10 mouse cellular contexts compared by ENCODE assay signal in genomic region chr3:85928140-85928611, GRCm38 (mm10). TPM values are rescaled to one million over a fixed set of nuclear protein-coding genes. Genes with fewer than 3 reads are reported as not detected.
A peak's percentile ranks its signal among the peaks of the same experiment; 100 is the strongest.
DNase-seq lines count a peak whose midpoint lies in the region; ATAC-seq lines count a peak whose summit lies in the region.
"Had no signal": no experiment of that assay in that cellular context is flagged by ENCODE, and none has a peak within 500 bp of the region (broad histone marks: within the 10 kb centered on the region; RNA-seq: fewer than 3 reads in every experiment).

No protein-coding gene starts in this region.

- H3K4me1 ChIP-seq in heart, embryonic 16.5 days (ENCODE audit: control insufficient read depth, insufficient read depth, low read length), result no peaks in the 10 kb centered on the region

- no peak for DNase-seq in heart, adult 9 months (ENCODE audit: low spot score in 2 of 2)
- peak; percentile 44 for DNase-seq in NIH3T3 (ENCODE audit: low read depth)
- DNase-seq in frontal cortex, postnatal 36 days (ENCODE audit: low spot score in 2 of 2), result peak; percentile 13 to 26
- DNase-seq in layer of hippocampus, postnatal 36 days, result peak; percentile 22 to 32
- DNase-seq in adrenal gland, postnatal 10 days, result no peak
- no peak for DNase-seq in ovary, adult 18-20 months (ENCODE audit: low spot score)
- DNase-seq: lung, adult 2 months had no signal

- H3K36me3 ChIP-seq in heart, embryonic 16.5 days (ENCODE audit: control insufficient read depth, insufficient read depth), result no peaks in the 10 kb centered on the region

- H3K27me3 ChIP-seq in heart, embryonic 16.5 days (ENCODE audit: control insufficient read depth, insufficient read depth, low read length), result no peaks in the 10 kb centered on the region

- WGBS in heart, embryonic 16.5 days, result 49% methylated on average over 5 of the region's 5 CpGs

- no peak overlapping the region for H3K9ac ChIP-seq in heart, embryonic 16.5 days (ENCODE audit: low read length)

- H3K27ac ChIP-seq in heart, embryonic 16.5 days (ENCODE audit: low read length), result no peak overlapping the region
- H3K27ac ChIP-seq: kidney, postnatal 0 days had no signal

- H3K4me3 ChIP-seq in heart, embryonic 16.5 days (ENCODE audit: low read length), result no peak overlapping the region

- peak; percentile 52; the same call in 1 of the 2 replicates for ATAC-seq in heart, embryonic 16.5 days (replicated peaks; ENCODE audit: extremely low read depth, insufficient read depth, low FRiP score)

- H3K4me2 ChIP-seq in heart, embryonic 16.5 days (ENCODE audit: low read depth, low read length), result no peak overlapping the region

- H3K9me3 ChIP-seq in heart, embryonic 16.5 days (replicated peaks; ENCODE audit: control insufficient read depth, low read length), result no peaks in the 10 kb centered on the region

RNA-seq across cellular contexts. Expression of gene Gm37240, which starts 40.9 kb away (rescaled TPM):
- 18.4 and 19.3 TPM in 2 replicates for polyA plus RNA-seq in heart, embryonic 16.5 days (2015; fragmentation: Nextera tagmentation; extraction: Ambion mirVana)
- not detected for total RNA-seq in layer of hippocampus, postnatal 36 days (2021)
- 1 to 10 TPM; 3.9 to 6.6 TPM for total RNA-seq in adrenal gland, postnatal 10 days (2021)
- polyA plus RNA-seq: testis, adult 2 months had no signal

RNA-seq across cellular contexts. Expression of gene Glt28d2, which starts 40.9 kb away (rescaled TPM):
- 2.8 and 2.9 TPM in 2 replicates for polyA plus RNA-seq in heart, embryonic 16.5 days (2015; fragmentation: Nextera tagmentation; extraction: Ambion mirVana)
- total RNA-seq in layer of hippocampus, postnatal 36 days (2021), result under 1 TPM; 0.25 to 0.30 TPM
- total RNA-seq in adrenal gland, postnatal 10 days (2021), result 1 to 10 TPM; 1.4 to 2.5 TPM

RNA-seq across cellular contexts. Expression of gene Sh3d19, which starts 42.7 kb away (rescaled TPM):
- 11.3 and 13.8 TPM in 2 replicates for polyA plus RNA-seq in heart, embryonic 16.5 days (2015; fragmentation: Nextera tagmentation; extraction: Ambion mirVana)
- 10 to 100 TPM; 23.4 to 26.4 TPM for total RNA-seq in layer of hippocampus, postnatal 36 days (2021)
- 10 to 100 TPM; 26.2 to 28.9 TPM for total RNA-seq in adrenal gland, postnatal 10 days (2021)

Comparison
In these comparisons a context has a peak if more than half of its experiments do, and no peak if none do; other contexts are left out.
1. DNase-seq: peak in NIH3T3 (single experiment), frontal cortex, postnatal 36 days (2 of 2) and layer of hippocampus, postnatal 36 days (2 of 2); none in heart, adult 9 months (0 of 2), adrenal gland, postnatal 10 days (single experiment) and ovary, adult 18-20 months (single experiment).